Mouse (Mus musculus) mature B cell (primary cell): ENCODE measurements around the gene Pfn3.

ENCODE experiments used
- in situ Hi-C: fragments of 300-500 bp; cut with MboI; formaldehyde crosslinking; loops from 2 replicates; pipeline ENCODE4 v1.14.3; 2019

The Pfn3 gene

DNA sequence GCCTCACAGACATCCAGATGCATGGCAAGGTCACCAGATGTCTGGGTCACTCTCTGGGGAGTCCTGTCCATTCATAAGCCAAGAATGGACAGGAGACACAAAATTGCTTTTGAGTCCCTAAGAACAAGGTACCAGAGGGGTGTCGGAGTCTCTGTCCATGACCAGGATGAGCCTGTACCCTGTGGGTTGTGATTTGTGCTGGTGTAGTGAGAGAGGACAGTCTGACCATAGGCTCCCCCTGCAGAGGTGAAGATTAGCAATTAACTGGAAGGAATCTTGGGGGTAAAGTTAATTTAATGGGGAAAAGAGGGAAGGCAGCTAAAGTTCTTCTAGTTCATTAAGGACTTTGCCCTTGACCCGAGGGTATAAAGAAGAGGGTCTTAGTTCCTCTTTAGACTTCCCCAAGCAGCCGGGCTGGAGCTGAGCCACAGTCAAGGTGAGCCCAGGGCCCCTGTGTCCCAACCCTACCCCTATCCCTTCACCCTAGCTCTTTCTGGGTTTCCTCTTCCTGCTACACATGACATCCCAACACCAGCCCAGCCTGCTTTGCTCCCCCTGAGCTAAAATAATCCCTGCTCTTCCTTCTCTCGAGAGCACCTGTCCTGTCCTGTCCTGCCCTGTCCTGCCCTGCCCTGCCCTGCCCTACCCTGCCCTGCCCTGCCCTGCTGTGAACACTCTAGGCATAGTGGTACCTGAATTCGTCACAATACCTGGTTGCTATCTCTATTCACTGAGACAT is 15.6 kb downstream of the Pfn3 start:
- in situ Hi-C loops: no loop called here

DNA sequence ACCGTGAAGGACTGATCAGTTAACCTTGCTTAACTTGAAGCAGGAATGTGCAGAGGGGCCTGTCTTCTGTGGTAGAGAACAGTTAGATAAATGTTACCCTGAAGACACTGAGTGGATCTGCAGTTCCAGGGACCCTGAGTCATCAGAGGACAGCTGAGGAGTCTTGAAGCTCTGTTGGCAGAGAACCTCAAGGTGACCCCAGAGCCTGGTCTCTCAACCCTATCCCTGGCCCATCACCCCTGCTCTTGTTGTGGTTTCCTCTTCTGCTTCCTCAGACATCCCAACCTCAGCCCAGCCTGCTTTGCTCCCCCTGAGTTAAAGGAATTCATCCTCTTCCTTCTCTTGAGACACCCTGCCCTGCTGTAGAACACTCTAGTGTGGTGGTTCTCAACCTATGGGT is 16.9 kb downstream of the Pfn3 start, which contains the start of gene Slc34a1:
Slc34a1 (plus strand) TSS at position 100 of the 400 bp plus-strand sequence.
- in situ Hi-C loops: no loop called here

DNA sequence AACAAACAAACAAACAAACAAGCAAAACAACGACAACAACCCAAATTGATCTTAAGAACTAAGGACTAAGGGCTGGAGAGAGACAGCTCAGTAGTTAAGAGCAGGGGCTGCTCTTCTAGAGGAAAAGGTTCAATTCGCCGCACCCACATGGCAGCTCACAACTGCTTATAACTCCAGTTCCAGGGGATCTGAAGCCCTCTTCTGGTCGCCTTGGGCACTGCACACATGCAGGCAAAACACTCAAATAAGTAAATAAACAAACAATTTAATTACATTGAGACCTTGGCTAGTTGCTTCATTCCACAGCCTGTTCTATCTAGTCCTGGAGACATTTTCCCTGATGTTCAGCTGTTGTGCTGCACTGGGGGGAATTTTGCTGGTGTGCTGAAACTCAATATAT is 22.1 kb downstream of the Pfn3 start:
- in situ Hi-C loops: no loop called here

DNA sequence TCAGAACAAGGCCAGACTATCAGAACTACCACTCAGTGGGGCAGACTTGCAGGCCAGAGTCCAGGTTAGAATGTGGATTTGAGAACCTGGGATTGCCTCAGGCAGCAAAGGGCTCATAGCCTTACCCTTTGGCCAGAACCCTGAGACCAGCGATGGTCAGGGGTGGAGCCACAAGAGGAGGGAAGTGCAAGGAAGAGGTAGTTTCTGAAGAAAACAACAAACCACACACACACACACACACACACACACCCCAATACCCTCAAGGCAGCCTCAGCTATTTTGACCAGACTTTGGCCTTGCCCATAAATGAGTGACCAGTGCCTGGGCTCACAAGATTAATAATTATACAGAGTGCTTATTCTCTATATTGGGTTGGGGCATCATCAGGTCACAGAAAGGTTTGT is 23.4 kb downstream of the Pfn3 start:
- in situ Hi-C loops: no loop called here

DNA sequence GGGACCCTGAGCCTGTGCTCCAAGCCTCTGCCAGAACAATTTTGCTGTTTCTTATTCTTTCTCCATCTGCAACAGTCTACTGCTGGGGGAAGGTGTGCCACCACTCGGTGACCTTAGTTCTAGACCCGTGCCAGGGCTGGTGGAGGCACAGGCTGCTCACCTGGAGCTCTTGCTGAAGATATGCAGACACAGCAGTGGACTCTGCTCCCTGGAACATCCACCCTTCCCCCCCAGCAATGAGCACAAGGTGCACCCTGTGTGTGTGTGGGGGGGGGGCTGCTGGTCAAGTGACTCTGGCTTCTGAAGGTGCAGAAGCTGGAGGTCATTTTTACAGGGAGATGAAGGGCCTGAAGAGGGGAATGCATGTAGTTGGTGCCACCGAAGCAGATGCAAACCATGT is 24.4 kb downstream of the Pfn3 start:
- in situ Hi-C loops: no loop called here

DNA sequence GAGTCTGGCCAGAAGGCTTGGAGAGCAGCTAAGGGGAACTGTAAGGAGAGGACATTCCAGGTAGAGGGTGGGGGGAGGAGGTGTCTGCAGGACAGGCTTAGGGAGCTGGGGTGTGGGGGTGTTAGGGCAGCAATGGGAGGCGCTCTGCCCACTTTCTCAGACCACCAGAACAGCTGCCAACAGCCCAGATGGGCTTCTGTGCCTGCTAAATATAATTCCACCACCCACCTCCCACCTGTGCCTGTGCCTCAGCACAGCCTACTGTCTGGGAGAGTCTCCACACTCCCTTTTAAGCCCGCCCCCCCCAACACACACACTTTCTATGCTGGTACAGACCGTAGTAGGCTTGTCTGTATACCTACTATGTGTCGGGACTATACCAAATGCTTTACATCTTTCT is 33.2 kb downstream of the Pfn3 start:
- in situ Hi-C loops: no loop called here

DNA sequence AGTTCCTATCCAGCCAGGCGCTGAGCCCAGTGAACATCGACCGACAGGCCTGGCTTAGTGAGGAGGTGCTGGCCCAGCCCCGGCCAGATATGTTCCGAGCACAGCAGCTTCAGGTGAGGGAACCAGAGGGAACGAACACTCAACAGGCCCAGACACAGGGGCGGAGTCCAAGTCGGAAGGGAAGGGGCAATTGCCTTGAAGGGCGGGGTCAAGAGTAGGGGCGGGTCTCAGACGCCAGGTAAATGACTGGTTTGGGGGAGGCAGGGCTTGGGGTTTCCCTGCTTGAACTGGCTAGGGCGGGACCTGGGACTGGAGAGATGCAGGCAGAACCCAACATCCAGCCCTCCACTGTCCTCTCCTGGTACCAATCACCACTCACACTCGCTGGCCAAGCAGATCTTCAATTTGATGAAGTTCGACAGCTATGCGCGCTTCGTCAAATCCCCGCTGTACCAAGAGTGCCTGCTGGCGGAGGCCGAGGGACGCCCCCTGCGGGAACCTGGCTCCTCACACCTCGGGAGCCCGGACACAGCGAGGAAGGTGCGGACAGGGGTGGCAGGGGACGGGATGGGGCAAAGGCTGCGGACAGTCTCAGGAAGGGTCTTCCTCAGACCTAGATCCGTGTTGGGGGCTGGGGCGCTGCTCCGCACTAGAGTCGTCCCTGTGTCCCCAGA is 36.0 kb downstream of the Pfn3 start:
- in situ Hi-C loops: no loop called here

DNA sequence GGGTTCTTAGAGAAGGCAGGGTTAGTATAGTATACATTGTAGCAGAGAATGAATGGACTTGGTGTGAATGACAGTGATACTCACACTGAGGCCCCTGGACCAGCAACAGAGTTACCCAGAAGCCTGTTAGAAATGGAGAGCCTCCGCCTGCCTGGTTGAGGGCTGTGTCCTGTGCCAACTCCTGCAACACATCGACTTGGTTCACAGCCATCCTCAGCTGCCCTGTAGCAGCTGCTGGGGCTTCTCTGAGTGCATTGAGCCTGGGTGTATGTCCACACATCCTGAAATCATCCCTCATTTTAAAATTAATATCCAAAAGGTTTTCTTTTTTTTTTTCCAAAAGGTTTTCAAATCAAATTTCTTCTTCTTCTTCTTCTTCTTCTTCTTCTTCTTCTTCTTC is 39.2 kb downstream of the Pfn3 start:
- in situ Hi-C loops: no loop called here

DNA sequence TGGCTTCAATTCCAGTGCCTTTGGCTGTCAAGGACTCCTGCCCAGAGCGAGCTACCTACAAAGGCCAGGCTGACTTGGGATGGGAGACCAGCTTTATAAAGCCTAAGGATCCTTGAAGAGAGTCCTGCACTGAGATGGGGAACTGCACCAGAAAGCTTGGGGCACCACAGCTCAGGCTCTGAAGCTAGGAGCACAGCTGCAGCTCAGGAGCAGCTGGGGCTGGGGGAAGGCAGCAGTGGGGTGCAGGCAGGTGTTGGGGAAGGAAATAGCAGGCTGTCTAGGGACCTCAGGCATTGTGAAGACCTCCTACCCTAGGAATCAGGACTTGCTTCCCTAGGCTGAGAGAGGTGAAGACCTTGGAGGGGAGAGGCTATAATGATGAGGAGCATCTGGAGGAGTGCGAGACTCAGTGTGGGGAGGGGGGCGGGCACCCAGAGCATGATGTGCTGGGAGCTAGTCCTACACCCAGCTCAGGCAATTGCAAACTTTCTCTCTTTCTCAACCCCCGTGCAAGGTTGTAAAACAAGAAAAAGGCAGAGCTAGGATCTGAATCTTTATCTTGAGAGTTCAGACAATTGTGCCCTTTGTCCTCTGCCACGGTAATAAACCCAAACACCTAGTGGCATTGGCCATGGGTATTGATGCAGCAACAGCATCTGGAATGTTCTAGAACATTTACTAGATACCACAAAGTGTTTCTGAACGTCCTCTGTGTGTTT is 40.7 kb downstream of the Pfn3 start:
- in situ Hi-C loops: no loop called here

DNA sequence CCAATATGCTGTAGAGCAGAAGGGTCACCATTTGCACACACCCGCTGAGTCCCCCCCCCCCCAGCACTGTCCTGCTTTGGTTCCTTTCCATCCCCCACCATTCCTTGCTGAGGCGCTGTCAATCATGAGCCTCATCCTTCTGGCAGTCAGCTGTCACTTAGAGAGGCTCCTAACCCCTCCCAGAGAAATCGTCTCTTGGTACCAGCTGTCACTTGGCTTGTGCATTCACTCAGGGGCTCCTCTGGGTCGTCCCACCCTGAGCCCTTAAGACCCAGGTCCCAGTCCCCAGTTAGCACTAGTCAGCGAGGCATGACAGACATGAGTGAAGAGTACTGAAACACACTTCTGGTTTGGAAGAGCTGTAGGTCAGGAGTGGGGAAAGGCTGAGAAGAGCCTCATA is 43.3 kb downstream of the Pfn3 start:
- in situ Hi-C loops: no loop called here

DNA sequence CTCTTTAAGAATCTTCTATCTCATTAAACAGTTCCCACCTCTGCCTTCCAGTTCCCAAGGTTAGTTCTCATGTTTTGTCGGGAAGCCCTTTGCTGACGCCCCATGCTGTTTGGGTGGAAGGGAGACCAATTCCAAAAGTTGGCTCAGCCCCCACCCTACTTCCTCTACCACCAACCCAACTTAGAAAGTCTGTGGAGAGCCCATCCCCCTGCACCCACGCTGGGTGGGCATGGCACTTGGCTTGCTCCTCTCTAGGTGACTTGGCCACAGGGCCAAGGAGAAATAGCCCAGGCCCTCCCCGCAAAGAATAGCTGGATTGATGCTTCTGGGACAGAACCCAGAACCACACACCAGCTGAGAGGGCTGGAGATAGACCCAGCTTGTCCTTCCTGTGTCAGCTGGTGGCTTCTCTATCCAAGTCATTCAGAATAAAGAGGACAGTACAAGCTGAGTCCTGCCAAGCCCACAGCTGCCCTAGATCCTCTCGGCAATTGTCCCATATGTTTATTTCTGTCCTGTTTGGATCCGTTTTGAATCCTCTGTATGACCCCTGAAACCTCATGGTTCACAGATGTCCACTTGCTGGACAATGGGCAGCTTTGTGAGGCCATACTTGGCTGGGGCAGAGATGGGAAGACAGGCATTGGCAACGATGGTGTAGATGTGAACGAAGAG is 43.9 kb downstream of the Pfn3 start:
- in situ Hi-C loops: no loop called here

DNA sequence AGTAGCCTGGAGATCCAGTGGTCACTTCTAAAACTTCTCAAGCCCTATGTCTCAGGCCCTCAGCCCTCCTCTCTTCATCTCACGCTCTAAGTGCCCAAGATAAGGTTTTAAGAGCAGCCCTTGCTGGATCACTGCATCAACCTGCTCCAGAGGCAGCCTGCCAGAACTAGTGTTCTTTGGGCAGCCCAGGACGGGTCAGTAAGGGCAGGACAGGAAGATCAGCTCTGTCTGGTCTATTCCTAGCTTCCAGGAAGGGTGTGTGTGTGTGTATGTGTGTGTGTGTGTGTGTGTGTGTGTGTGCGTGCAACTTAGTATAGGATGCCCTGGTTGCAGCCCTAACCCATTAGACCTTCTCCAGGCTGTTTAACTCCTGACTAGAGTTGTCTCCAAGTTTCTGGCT is 44.8 kb downstream of the Pfn3 start:
- in situ Hi-C loops: no loop called here

DNA sequence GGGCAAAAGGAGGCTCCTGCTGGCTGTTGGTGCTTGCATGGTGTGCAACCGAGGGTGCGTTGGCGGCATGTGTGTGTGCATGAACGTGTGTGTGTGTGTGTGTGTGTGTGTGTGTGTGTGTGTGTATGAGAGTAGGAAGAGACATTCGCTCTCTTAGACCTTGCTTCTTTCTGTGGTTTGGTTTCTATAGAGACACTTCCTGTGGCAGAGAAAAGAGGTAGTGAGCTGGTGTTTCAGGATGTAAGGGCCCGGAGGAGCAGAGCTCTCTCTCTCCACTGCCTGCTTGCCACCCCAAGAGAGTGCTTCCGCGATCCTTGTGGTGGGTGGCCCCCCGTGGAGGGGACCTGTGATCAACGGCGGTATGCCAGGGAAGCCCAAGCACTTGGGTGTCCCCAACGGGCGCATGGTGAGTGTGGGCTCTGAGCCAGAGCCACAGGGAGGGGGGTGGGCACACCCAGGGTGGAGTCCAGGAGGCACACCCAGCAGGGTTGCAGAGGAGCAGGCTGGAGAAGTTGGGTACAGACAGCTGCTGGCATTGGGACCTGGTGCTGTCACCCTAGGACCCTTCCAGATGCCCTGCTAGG is 45.4 kb downstream of the Pfn3 start, which contains the start of gene Rgs14:
Rgs14 (plus strand) TSS at position 202 of the 584 bp plus-strand sequence.
- in situ Hi-C loops: no loop called here

DNA sequence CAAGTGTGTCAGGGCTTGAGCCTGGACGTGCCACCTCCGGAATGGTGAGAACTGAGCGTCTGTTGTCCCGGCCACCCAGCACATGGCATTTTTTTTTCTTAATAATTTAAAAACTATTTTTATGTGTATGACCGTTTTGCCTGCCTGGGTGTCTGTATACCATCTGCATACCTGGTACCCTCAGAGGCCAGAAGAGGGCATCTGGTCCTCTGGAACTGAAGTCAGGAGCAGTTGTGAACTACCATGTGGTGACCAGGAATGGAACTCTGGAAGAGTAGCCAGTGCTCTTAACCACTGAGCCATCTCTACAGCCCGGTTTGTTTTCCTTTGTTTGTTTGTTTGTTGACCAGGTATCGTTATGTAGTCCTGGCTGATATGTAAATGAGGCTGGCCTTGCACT is 46.6 kb downstream of the Pfn3 start:
- in situ Hi-C loops: no loop called here
